Mouse (Mus musculus) heart, embryonic 15.5 days (tissue): ENCODE measurements at regions not wholly inside any gene's neighbourhood (a gene's known extent, or its start where the extent isn't known, plus 50 kb on each side); places are given as distances from the start of the nearest gene placed in this dataset.

ENCODE experiments used
- ATAC-seq: fragments of 200-750 bp; cut with Nextera tagmentation; replicated peaks from 2 replicates; pipeline ENCODE4 v1.8.0; 2017; ENCODE audit warnings: low read depth, moderate TSS enrichment; ENCODE audit not compliant: insufficient number of reproducible peaks, insufficient read depth, low FRiP score
- H3K27ac ChIP-seq: fragments of 300-500 bp; sonication (generic); 2 replicates; pipeline ENCODE4 v1.5.1; 2015; ENCODE audit warnings: mild to moderate bottlenecking, inconsistent platforms
- H3K27me3 ChIP-seq: fragments of 300-500 bp; sonication (generic); 2 replicates; pipeline ENCODE4 v1.6.1; 2015; ENCODE audit warnings: inconsistent platforms
- H3K36me3 ChIP-seq: fragments of 300-500 bp; sonication (generic); 2 replicates; pipeline ENCODE4 v1.6.1; 2015; ENCODE audit warnings: mild to moderate bottlenecking, inconsistent platforms
- H3K4me1 ChIP-seq: fragments of 300-500 bp; sonication (generic); replicated peaks from 2 replicates; pipeline ENCODE4 v1.6.1; 2015; ENCODE audit warnings: inconsistent platforms
- H3K4me2 ChIP-seq: fragments of 300-500 bp; sonication (generic); 2 replicates; pipeline ENCODE4 v1.6.1; 2015; ENCODE audit warnings: inconsistent platforms, mild to moderate bottlenecking, moderate library complexity
- H3K4me3 ChIP-seq: fragments of 300-500 bp; sonication (generic); 2 replicates; pipeline ENCODE4 v1.5.1; 2015; ENCODE audit warnings: mild to moderate bottlenecking, inconsistent platforms
- H3K9ac ChIP-seq: fragments of 300-500 bp; sonication (generic); 2 replicates; pipeline ENCODE4 v1.6.1; 2015; ENCODE audit warnings: mild to moderate bottlenecking, inconsistent platforms
- H3K9me3 ChIP-seq: fragments of 300-500 bp; sonication (generic); replicated peaks from 2 replicates; pipeline ENCODE4 v1.6.1; 2016; ENCODE audit warnings: inconsistent platforms
- WGBS: fragments of 180-500 bp; shearing (Covaris S2); methylation state at CpG from one replicate; pipeline ENCODE4 v1.1.7; 2015; ENCODE audit warnings: mixed read lengths; 5-methylcytosine and 5-hydroxymethylcytosine counted together

GRCm38 (mm10) chr15:51104362-51104761 lies 2780.3 kb upstream of the Gm7489 start:
- no peak for ATAC-seq
- no peaks in the 10 kb centered on the region for H3K9me3 ChIP-seq
- 43% methylated on average over 10 of the region's 10 CpGs for WGBS

DNA sequence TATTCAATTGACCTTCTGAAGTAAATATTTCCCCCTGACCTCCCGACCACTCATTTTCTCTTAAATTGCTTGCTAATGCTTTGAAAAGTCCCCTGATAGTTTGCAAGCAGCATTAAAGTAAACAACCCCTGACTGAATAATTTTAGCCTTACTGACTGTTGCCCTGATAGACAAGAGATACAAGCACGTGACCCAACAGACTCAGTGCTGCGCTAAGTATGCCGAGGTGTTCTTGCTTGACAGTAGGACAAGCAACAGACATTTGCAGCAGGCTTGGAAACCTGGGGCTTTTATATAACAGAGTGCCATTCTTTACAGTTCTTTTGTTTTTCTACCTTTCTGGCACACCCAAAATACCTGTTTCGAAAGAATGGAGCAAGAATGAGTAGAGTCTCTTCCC lies 2779.9 kb upstream of the Gm7489 start:
- Histone ChIP-seq H3K4me1 (no peaks in the 10 kb centered on the region), H3K27ac (no peak overlapping the region), H3K36me3 (no peaks in the 10 kb centered on the region), H3K9me3 (no peaks in the 10 kb centered on the region), H3K4me2 (0 out of 2 replicates have a peak overlapping the region, but pooled peaks have one; percentile 1), H3K9ac (no peak overlapping the region), H3K4me3 (no peak overlapping the region), H3K27me3 (no peaks in the 10 kb centered on the region)
- WGBS, result 53% methylated on average over 5 of the region's 5 CpGs
- no peak for ATAC-seq

More at GRCm38 (mm10) chr15:51104362-51104761, 2780.3 kb upstream of the Gm7489 start:
- Histone ChIP-seq H3K4me2 (0 out of 2 replicates have a peak overlapping the region, but pooled peaks have one; percentile 1), H3K36me3 (no peaks in the 10 kb centered on the region), H3K4me3 (no peak overlapping the region), H3K27ac (no peak overlapping the region), H3K4me1 (no peaks in the 10 kb centered on the region), H3K27me3 (no peaks in the 10 kb centered on the region), H3K9ac (no peak overlapping the region)

DNA sequence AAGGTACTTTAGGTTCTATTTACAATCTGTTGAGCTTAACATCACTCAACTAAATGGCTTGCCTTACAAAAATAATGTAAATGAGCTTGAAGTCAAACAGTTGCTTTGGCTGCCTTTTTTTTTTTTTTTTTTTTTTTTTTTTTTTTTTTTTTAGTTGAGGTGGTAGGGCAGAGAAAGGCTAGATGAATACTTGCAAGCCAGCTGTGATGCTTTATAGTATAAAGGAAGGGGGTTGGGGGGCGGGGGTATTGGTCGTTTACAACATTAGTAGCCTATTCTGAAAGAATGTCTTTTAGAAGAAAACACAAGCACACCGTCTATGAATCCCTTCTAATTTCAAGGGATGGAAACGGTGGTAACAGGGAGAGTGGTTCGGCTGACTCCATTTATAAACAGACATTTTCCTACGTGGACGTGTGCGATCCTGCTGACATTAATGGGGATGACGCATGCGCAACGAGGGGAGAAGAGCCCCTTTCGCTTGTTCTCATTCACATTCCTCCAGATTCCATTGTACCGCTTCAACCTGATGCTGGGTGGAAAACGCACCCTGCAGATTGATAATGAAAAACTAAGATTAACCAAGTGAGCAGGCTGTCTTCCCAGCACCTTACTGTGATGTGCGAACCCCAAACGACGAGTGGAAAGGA lies 2779.2 kb upstream of the Gm7489 start:
- Histone ChIP-seq H3K4me1 (no peaks in the 10 kb centered on the region), H3K4me3 (no peak overlapping the region), H3K36me3 (no peaks in the 10 kb centered on the region), H3K9ac (no peak overlapping the region), H3K27me3 (no peaks in the 10 kb centered on the region), H3K4me2 (peak overlapping the region; percentile 16; the same call in 1 of the 2 replicates), H3K9me3 (no peaks in the 10 kb centered on the region), H3K27ac (no peak overlapping the region)
- 66% methylated on average over 17 of the region's 17 CpGs for WGBS
- no peak for ATAC-seq

DNA sequence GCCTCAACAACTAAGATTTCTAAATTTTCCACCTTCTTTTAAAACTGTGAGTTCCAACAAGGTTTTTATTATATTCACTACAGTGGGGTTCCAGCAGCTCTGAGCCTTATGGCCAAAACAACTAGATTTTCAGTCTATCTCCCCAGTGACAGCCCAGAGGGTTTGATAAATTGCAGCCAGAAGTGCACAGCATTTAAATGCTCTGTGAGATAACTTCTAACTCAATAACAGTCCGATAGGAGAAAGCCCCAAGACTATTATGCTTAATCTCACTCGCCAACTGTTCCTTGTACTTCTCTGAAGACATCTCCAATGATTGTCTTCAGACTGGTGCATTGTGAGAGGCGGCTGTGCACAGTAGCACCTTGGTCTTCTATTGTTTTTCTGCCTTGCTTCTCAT lies 2774.5 kb upstream of the Gm7489 start:
- Histone ChIP-seq H3K4me3 (no peak overlapping the region), H3K4me1 (no peaks in the 10 kb centered on the region), H3K36me3 (no peaks in the 10 kb centered on the region), H3K27ac (no peak overlapping the region), H3K9me3 (no peaks in the 10 kb centered on the region), H3K27me3 (no peaks in the 10 kb centered on the region), H3K4me2 (no peak overlapping the region), H3K9ac (no peak overlapping the region)
- 57% methylated on average over 3 of the region's 3 CpGs for WGBS
- ATAC-seq, result no peak

DNA sequence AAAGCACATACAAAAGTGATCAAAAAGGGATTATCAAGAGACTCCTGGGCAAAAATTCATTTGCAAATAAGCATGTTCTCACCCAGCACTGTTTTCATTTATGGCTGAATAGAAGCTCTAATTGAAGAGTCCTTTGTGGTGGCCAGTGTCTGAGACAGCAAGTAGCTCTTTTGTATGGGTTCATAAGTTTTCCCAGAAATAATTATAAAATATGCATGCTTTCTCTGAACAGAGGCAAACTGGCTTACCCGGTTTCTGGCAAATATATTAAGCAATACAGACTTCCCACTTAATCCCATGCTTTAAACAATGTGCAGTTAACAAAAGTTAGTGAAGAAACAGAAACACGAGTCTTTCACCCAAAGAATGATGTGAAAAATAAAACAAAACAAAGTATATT lies 2758.8 kb upstream of the Gm7489 start:
- Histone ChIP-seq H3K4me2 (no peak overlapping the region), H3K9ac (no peak overlapping the region), H3K4me1 (peaks cover 2% of the 10 kb centered on the region), H3K9me3 (no peaks in the 10 kb centered on the region), H3K36me3 (no peaks in the 10 kb centered on the region), H3K27me3 (peaks cover 44% of the 10 kb centered on the region), H3K27ac (no peak overlapping the region), H3K4me3 (no peak overlapping the region)
- WGBS, result 78% methylated on average over 2 of the region's 2 CpGs
- ATAC-seq, result no peak

GRCm38 (mm10) chr15:51131017-51131416 lies 2753.7 kb upstream of the Gm7489 start:
- no peak overlapping the region for H3K4me2 ChIP-seq
- ATAC-seq, result no peak
- no peak overlapping the region for H3K9ac ChIP-seq
- H3K9me3 ChIP-seq, result no peaks in the 10 kb centered on the region
- H3K36me3 ChIP-seq, result no peaks in the 10 kb centered on the region
- H3K27ac ChIP-seq, result no peak overlapping the region
- peaks cover 58% of the 10 kb centered on the region for H3K27me3 ChIP-seq
- H3K4me1 ChIP-seq, result peaks cover 5% of the 10 kb centered on the region
- WGBS, result 28% methylated on average over 4 of the region's 4 CpGs
- no peak overlapping the region for H3K4me3 ChIP-seq

GRCm38 (mm10) chr15:51136121-51136520 lies 2748.6 kb upstream of the Gm7489 start:
- no peaks in the 10 kb centered on the region for H3K9me3 ChIP-seq
- WGBS, result 50% methylated on average over 1 of the region's 1 CpGs
- H3K27ac ChIP-seq, result no peak overlapping the region
- H3K4me1 ChIP-seq, result peaks cover 1% of the 10 kb centered on the region
- H3K27me3 ChIP-seq, result peaks cover 59% of the 10 kb centered on the region
- no peaks in the 10 kb centered on the region for H3K36me3 ChIP-seq
- H3K4me2 ChIP-seq, result no peak overlapping the region
- no peak for ATAC-seq
- H3K9ac ChIP-seq, result no peak overlapping the region
- H3K4me3 ChIP-seq, result no peak overlapping the region

DNA sequence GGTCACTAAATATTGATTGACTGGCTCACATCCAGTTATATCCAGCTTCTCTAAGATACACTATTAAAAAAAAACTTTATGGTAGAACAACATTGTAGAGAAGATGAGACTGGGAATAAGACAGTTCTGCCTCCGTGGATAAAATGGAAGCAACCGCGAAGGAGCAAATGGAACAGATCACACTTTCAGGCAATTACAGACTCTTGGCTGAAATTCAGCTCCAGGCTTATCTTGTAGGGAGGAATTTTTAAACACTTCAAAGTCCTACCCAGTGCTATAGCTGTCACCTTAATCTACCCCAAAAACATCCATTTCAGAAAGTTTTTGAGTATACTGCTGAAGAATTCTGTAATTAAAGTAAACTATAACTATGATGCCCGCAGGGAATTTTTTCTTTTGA lies 2745.2 kb upstream of the Gm7489 start:
- no peaks in the 10 kb centered on the region for H3K36me3 ChIP-seq
- no peak overlapping the region for H3K9ac ChIP-seq
- no peaks in the 10 kb centered on the region for H3K4me1 ChIP-seq
- ATAC-seq, result no peak
- no peak overlapping the region for H3K4me3 ChIP-seq
- H3K27me3 ChIP-seq, result peaks cover 38% of the 10 kb centered on the region
- no peaks in the 10 kb centered on the region for H3K9me3 ChIP-seq
- no peak overlapping the region for H3K27ac ChIP-seq
- H3K4me2 ChIP-seq, result no peak overlapping the region
- WGBS, result 38% methylated on average over 4 of the region's 4 CpGs

DNA sequence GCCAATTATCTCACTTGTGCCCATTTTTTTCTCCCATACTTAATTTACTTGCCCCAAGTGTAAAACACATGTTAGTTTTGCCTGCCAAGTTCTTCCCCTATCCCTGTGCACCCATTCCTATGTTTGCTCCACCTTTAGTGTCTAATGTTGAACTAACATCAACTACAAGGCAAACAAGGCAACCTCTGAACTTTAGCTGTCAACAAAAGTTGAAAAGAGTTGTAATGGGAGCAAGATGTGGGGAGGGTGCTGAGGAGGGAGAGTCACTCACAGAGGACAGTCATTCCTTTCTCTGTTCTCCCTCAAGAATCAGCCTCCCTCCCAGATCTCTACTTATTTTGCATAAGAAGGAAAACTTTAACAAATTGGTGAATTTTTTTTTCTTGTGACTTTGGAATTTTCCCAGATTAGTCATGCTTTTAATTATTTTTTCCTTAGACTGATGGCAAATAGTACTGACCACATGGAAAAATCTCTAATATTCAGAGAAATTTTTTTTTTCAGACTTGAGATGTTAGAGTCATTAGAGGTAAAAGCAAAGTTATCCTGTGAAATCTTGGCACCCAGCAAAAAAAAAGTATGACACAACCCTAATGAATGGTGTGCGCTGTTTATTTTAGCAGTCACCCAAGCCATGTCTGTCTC lies 2710.6 kb upstream of the Gm7489 start:
- Histone ChIP-seq H3K9ac (no peak overlapping the region), H3K4me1 (no peaks in the 10 kb centered on the region), H3K4me3 (no peak overlapping the region), H3K4me2 (no peak overlapping the region), H3K36me3 (no peaks in the 10 kb centered on the region), H3K27me3 (no peaks in the 10 kb centered on the region), H3K27ac (no peak overlapping the region), H3K9me3 (no peaks in the 10 kb centered on the region)
- WGBS, result 89% methylated on average over 1 of the region's 1 CpGs
- ATAC-seq, result no peak

DNA sequence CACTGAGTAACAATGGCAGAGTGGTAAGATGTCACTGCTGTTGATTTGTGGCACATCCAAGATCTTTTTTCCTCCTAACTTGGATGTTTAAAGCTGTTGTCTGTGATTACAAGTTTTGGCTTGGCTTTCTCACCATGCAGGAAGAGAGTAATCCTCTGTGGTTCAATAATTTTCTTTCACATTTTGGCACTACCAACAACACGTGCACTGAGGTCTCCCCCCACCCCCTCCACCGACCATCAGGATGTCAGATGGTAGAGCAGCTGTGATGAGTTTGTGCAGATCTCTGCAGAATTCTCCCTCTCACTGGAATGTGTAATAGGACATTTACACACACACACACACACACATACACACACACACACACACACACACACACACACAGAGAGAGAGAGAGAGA lies 2708.2 kb upstream of the Gm7489 start:
- H3K4me2 ChIP-seq, result no peak overlapping the region
- H3K4me3 ChIP-seq, result no peak overlapping the region
- H3K4me1 ChIP-seq, result no peaks in the 10 kb centered on the region
- no peaks in the 10 kb centered on the region for H3K36me3 ChIP-seq
- no peaks in the 10 kb centered on the region for H3K27me3 ChIP-seq
- 64% methylated on average over 2 of the region's 2 CpGs for WGBS
- no peaks in the 10 kb centered on the region for H3K9me3 ChIP-seq
- H3K27ac ChIP-seq, result no peak overlapping the region
- ATAC-seq, result no peak
- H3K9ac ChIP-seq, result no peak overlapping the region

DNA sequence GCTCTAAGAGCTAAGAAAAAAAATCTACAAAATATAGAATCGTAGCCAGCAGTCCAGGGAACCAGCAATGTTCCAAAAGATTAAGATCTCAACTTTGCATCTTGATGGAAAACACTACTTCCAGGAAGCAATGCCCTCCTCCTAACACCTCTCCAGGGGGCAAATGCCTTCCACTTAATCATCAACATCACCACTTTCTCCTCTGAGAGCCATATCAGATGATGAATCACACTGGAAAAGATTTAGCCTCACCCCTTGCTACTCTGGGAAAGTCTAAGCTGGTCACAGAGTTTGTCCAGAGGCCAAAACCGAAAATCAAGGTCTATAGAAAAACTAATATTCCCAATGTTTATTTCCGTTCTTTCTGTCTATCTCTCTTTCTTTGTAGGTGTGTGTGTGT lies 2695.6 kb upstream of the Gm7489 start:
- no peaks in the 10 kb centered on the region for H3K36me3 ChIP-seq
- no peak for ATAC-seq

More for the DNA sequence above, 2695.6 kb upstream of the Gm7489 start:
- WGBS, result 68% methylated on average over 3 of the region's 3 CpGs
- Histone ChIP-seq H3K4me1 (no peaks in the 10 kb centered on the region), H3K27ac (no peak overlapping the region), H3K9me3 (0 out of 2 replicates have a peak, but pooled peaks cover 2% of the 10 kb centered on the region), H3K9ac (no peak overlapping the region), H3K27me3 (no peaks in the 10 kb centered on the region), H3K4me2 (no peak overlapping the region), H3K4me3 (no peak overlapping the region)
